Mouse (Mus musculus): ENCODE data around the gene Pkn1. TPM values are rescaled to one million over a fixed set of nuclear protein-coding genes. Genes with fewer than 3 reads are reported as not detected.

Gene Pkn1
- polyA plus RNA-seq, 1 experiment from 2014 or later = 15.4 TPM

- Histone ChIP-seq H3K9me3 (replicated peaks) (no peaks in the 10 kb centered on the region), H3K36me3 (no peaks in the 10 kb centered on the region), H3K27ac (no peak overlapping the region), H3K4me3 (no peak overlapping the region), H3K4me1 (replicated peaks) (peaks cover 17% of the 10 kb centered on the region), H3K4me2 (no peak overlapping the region), H3K27me3 (0 out of 2 replicates have a peak, but pooled peaks cover 4% of the 10 kb centered on the region), H3K9ac (no peak overlapping the region)
- ATAC-seq (replicated peaks; ENCODE audit: insufficient number of reproducible peaks, insufficient read depth, low FRiP score, low read depth) = no peak
- WGBS = 91% methylated on average over 6 of the region's 6 CpGs
Measured at GRCm38 (mm10) chr8:83649699-83650098, 49.3 kb downstream of the Pkn1 start.

GRCm38 (mm10) chr8:83648031-83648430 is 50.9 kb downstream of the Pkn1 start:
- Histone ChIP-seq H3K4me1 (replicated peaks) (peaks cover 4% of the 10 kb centered on the region), H3K9ac (no peak overlapping the region), H3K9me3 (replicated peaks) (no peaks in the 10 kb centered on the region), H3K4me3 (no peak overlapping the region), H3K36me3 (no peaks in the 10 kb centered on the region), H3K4me2 (no peak overlapping the region), H3K27ac (no peak overlapping the region), H3K27me3 (0 out of 2 replicates have a peak, but pooled peaks cover 4% of the 10 kb centered on the region)
- no peak for ATAC-seq (replicated peaks; ENCODE audit: insufficient number of reproducible peaks, insufficient read depth, low FRiP score, low read depth)
- WGBS = 94% methylated on average over 4 of the region's 4 CpGs

- no peak overlapping the region for H3K27ac ChIP-seq
- H3K9me3 ChIP-seq (replicated peaks) = no peaks in the 10 kb centered on the region
- no peak for ATAC-seq (replicated peaks; ENCODE audit: insufficient number of reproducible peaks, insufficient read depth, low FRiP score, low read depth)
- no peak overlapping the region for H3K4me3 ChIP-seq
- H3K27me3 ChIP-seq = 0 out of 2 replicates have a peak, but pooled peaks cover 4% of the 10 kb centered on the region
- 93% methylated on average over 11 of the region's 11 CpGs for WGBS
- peaks cover 4% of the 10 kb centered on the region for H3K4me1 ChIP-seq (replicated peaks)
- no peak overlapping the region for H3K9ac ChIP-seq
- H3K36me3 ChIP-seq = no peaks in the 10 kb centered on the region
- H3K4me2 ChIP-seq = no peak overlapping the region
Measured at GRCm38 (mm10) chr8:83647511-83647910, 51.5 kb downstream of the Pkn1 start.

- H3K4me3 ChIP-seq = no peak overlapping the region
- no peak for ATAC-seq (replicated peaks; ENCODE audit: insufficient number of reproducible peaks, insufficient read depth, low FRiP score, low read depth)
- H3K36me3 ChIP-seq = no peaks in the 10 kb centered on the region
- no peak overlapping the region for H3K9ac ChIP-seq
- H3K27me3 ChIP-seq = no peaks in the 10 kb centered on the region
- H3K27ac ChIP-seq = no peak overlapping the region
- H3K4me2 ChIP-seq = no peak overlapping the region
- H3K4me1 ChIP-seq (replicated peaks) = no peaks in the 10 kb centered on the region
- no peaks in the 10 kb centered on the region for H3K9me3 ChIP-seq (replicated peaks)
- 71% methylated on average over 5 of the region's 5 CpGs for WGBS
Measured at GRCm38 (mm10) chr8:83639649-83640048, 59.3 kb downstream of the Pkn1 start.

GRCm38 (mm10) chr8:83638856-83639255 is 60.1 kb downstream of the Pkn1 start:
- Histone ChIP-seq H3K4me1 (replicated peaks) (no peaks in the 10 kb centered on the region), H3K36me3 (no peaks in the 10 kb centered on the region), H3K4me3 (no peak overlapping the region), H3K27ac (no peak overlapping the region), H3K9ac (no peak overlapping the region), H3K4me2 (no peak overlapping the region), H3K27me3 (no peaks in the 10 kb centered on the region), H3K9me3 (replicated peaks) (no peaks in the 10 kb centered on the region)
- WGBS = 61% methylated on average over 4 of the region's 4 CpGs
- ATAC-seq (replicated peaks; ENCODE audit: insufficient number of reproducible peaks, insufficient read depth, low FRiP score, low read depth) = no peak

- no peaks in the 10 kb centered on the region for H3K27me3 ChIP-seq
- no peaks in the 10 kb centered on the region for H3K36me3 ChIP-seq
- no peak overlapping the region for H3K27ac ChIP-seq
- H3K4me3 ChIP-seq = no peak overlapping the region
- no peak overlapping the region for H3K9ac ChIP-seq
- no peak overlapping the region for H3K4me2 ChIP-seq
- WGBS = 71% methylated on average over 7 of the region's 7 CpGs
- no peaks in the 10 kb centered on the region for H3K9me3 ChIP-seq (replicated peaks)
- H3K4me1 ChIP-seq (replicated peaks) = no peaks in the 10 kb centered on the region
- ATAC-seq (replicated peaks; ENCODE audit: insufficient number of reproducible peaks, insufficient read depth, low FRiP score, low read depth) = no peak
Measured at GRCm38 (mm10) chr8:83632083-83632707, 66.8 kb downstream of the Pkn1 start.

- no peak for ATAC-seq (replicated peaks; ENCODE audit: insufficient number of reproducible peaks, insufficient read depth, low FRiP score, low read depth)
- Histone ChIP-seq H3K9me3 (replicated peaks) (no peaks in the 10 kb centered on the region), H3K4me1 (replicated peaks) (peaks cover 3% of the 10 kb centered on the region; the same call in 1 of the 2 replicates), H3K4me3 (no peak overlapping the region), H3K4me2 (no peak overlapping the region), H3K36me3 (no peaks in the 10 kb centered on the region), H3K27me3 (no peaks in the 10 kb centered on the region), H3K9ac (no peak overlapping the region), H3K27ac (no peak overlapping the region)
- WGBS = 76% methylated on average over 6 of the region's 6 CpGs
Measured at GRCm38 (mm10) chr8:83625676-83626299, 73.2 kb downstream of the Pkn1 start.

GRCm38 (mm10) chr8:83624739-83625138 is 74.2 kb downstream of the Pkn1 start:
- H3K27ac ChIP-seq = no peak overlapping the region
- H3K27me3 ChIP-seq = no peaks in the 10 kb centered on the region
- no peak overlapping the region for H3K4me3 ChIP-seq
- no peaks in the 10 kb centered on the region for H3K9me3 ChIP-seq (replicated peaks)
- H3K4me1 ChIP-seq (replicated peaks) = peaks cover 3% of the 10 kb centered on the region; the same call in 1 of the 2 replicates
- WGBS = 42% methylated on average over 3 of the region's 3 CpGs
- no peak overlapping the region for H3K4me2 ChIP-seq
- H3K9ac ChIP-seq = no peak overlapping the region
- no peaks in the 10 kb centered on the region for H3K36me3 ChIP-seq
- ATAC-seq (replicated peaks; ENCODE audit: insufficient number of reproducible peaks, insufficient read depth, low FRiP score, low read depth) = no peak

- Histone ChIP-seq H3K27me3 (no peaks in the 10 kb centered on the region), H3K4me3 (no peak overlapping the region), H3K4me2 (no peak overlapping the region), H3K4me1 (replicated peaks) (peaks cover 3% of the 10 kb centered on the region; the same call in 1 of the 2 replicates), H3K36me3 (no peaks in the 10 kb centered on the region), H3K9me3 (replicated peaks) (no peaks in the 10 kb centered on the region), H3K9ac (no peak overlapping the region), H3K27ac (no peak overlapping the region)
- ATAC-seq (replicated peaks; ENCODE audit: insufficient number of reproducible peaks, insufficient read depth, low FRiP score, low read depth) = no peak
- WGBS = 67% methylated on average over 7 of the region's 7 CpGs
Measured at GRCm38 (mm10) chr8:83623549-83623948, 75.4 kb downstream of the Pkn1 start.

- Histone ChIP-seq H3K27ac (no peak overlapping the region), H3K9me3 (replicated peaks) (no peaks in the 10 kb centered on the region), H3K9ac (no peak overlapping the region), H3K27me3 (no peaks in the 10 kb centered on the region), H3K4me1 (replicated peaks) (peaks cover 3% of the 10 kb centered on the region; the same call in 1 of the 2 replicates), H3K4me3 (peak overlapping the region; percentile 42), H3K4me2 (peak overlapping the region; percentile 78), H3K36me3 (no peaks in the 10 kb centered on the region)
- WGBS = 8% methylated on average over 23 of the region's 23 CpGs
- ATAC-seq (replicated peaks; ENCODE audit: insufficient number of reproducible peaks, insufficient read depth, low FRiP score, low read depth) = peak; percentile 73
Measured at GRCm38 (mm10) chr8:83622389-83622989, 76.5 kb downstream of the Pkn1 start.

- H3K36me3 ChIP-seq = no peaks in the 10 kb centered on the region
- H3K4me2 ChIP-seq = peak overlapping the region; percentile 78
- no peaks in the 10 kb centered on the region for H3K9me3 ChIP-seq (replicated peaks)
- peaks cover 3% of the 10 kb centered on the region; the same call in 1 of the 2 replicates for H3K4me1 ChIP-seq (replicated peaks)
- peak overlapping the region; percentile 42 for H3K4me3 ChIP-seq
- no peak overlapping the region for H3K27ac ChIP-seq
- H3K27me3 ChIP-seq = no peaks in the 10 kb centered on the region
- 51% methylated on average over 15 of the region's 15 CpGs for WGBS
- no peak overlapping the region for H3K9ac ChIP-seq
- ATAC-seq (replicated peaks; ENCODE audit: insufficient number of reproducible peaks, insufficient read depth, low FRiP score, low read depth) = 0 out of 2 replicates have a peak, but pooled peaks have one; percentile 2
Measured at GRCm38 (mm10) chr8:83621691-83622388, 77.1 kb downstream of the Pkn1 start.

Measured in heart, embryonic 15.5 days (tissue).